Mouse (Mus musculus): Measurements from ENCODE around the gene Tiam1.

Tiam1 gene

DNA sequence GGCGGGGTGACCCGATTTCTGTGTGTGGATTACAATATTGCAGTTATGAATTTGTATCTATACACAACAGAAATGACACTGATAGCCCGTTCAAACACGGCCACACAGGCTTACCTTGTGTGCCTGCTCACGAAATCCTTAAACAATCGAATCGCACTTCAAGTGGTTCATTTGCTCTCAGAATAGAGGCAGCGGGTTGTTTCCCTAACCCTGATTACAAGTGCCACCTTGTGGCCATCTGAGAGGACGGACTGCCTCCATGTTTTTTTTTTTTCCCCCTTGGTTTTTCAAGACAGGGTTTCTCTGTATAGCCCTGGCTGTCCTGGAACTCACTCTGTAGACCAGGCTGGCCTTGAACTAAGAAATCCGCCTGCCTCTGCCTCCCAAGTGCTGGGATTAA lies 312.4 kb downstream of the Tiam1 start:
- peak; percentile 67 for DNase-seq

DNA sequence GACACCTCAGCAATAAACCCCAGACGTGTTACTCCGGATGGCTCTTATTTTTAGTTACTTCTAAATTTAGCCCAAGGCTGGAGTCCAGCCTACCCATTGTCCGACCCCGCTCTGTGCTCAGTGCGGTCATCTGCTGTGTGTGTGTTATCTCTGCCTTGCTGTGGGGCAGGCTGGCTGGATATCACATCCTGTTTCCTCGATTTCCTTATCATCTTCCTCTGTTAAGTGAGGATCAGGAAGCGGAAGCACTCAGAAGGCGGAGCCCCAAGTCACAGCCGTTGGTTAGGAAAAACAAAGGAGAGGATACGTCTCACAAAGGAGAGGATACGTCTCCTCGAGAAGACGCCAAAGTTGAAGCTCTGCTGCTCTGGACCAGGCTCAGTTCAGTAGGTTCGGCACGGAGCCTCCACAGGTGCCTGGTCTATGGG lies 313.3 kb downstream of the Tiam1 start:
- peak; percentile 52 for DNase-seq

DNA sequence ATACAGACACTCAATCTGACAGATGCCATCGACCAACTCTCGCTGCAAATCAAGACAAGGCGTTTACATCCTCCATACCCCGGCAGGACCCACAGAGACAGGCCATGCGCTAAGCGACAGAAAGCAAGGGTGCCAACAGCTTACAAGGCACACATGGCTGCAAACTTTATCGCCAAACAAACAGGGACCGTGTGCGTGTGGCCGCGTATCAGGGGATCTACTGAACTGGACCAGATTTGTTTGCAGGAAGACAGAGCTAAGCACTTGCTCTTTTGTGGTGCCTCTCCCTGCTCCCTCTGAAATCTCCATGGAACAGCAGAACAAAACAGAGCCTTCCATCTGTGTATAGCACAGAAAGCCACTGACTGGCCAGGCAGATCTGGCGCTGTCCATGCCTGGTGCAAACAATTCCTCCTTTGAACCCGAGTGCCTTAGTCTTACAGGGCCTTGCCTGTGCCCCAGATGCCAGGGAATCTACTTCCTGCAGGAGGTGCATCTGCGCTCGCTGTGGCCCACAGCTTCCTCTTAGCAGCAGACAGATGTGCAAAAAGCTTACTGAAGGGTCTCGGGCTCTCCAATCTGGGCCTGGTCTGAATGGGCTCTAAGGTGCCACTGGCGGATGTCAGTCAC lies 316.0 kb downstream of the Tiam1 start:
- DNase-seq: no peak

DNA sequence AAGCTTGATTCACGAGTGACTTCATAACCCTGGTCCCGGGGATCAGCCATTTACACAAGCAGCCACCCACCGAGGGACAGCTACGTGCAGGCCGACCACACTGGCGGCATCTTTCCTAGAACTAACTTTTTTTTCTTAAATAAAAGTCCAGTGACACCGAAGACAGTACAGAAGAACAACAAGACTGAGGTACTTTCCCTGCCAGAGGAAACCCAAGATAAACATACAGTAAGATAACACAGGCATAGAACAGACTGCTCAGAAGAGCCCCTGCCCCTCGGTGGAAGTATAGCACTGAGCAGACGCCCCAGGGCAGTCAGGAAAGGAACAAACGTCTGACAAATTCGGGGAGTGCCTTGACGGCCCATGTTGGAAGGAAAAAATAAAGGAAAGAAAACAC lies 317.7 kb downstream of the Tiam1 start:
- no peak for DNase-seq

DNA sequence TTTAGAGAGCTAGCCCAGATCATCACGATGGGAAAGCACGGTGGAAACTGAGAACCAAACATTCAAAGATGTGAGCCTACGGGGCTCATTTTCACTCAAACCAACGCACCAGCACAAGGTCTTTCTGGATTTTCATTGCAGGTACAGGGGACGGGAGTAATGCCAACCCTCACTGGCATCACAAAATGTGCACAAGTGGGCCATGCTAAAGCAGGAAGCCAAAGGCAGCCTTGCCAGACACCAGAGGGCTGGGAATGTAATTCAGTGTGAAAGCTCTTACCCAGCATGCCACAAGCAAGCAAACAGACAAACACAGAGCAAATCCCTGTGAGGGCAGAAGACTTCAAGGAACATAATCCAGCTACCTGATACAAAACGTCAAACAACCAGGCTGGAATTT lies 320.7 kb downstream of the Tiam1 start:
- DNase-seq: no peak

DNA sequence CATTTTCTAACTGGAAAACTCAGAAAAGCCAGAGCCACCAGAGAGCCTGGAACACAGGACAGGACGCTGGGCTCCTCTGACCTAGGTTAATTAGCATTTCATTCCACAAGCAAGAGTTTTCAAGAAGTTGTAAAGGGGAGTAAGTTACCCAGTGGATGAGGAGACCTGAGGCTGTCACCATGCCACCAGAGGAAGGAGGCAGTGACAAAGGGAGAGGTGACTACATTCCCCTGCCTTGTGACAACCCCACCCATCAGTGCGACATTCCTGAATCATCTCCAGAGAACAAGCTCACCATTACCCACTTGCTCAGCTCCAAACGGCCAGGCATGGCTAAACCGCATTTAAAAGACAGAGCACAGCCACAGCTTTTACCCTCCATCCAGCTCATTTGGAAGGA lies 324.9 kb downstream of the Tiam1 start:
- DNase-seq: no peak

DNA sequence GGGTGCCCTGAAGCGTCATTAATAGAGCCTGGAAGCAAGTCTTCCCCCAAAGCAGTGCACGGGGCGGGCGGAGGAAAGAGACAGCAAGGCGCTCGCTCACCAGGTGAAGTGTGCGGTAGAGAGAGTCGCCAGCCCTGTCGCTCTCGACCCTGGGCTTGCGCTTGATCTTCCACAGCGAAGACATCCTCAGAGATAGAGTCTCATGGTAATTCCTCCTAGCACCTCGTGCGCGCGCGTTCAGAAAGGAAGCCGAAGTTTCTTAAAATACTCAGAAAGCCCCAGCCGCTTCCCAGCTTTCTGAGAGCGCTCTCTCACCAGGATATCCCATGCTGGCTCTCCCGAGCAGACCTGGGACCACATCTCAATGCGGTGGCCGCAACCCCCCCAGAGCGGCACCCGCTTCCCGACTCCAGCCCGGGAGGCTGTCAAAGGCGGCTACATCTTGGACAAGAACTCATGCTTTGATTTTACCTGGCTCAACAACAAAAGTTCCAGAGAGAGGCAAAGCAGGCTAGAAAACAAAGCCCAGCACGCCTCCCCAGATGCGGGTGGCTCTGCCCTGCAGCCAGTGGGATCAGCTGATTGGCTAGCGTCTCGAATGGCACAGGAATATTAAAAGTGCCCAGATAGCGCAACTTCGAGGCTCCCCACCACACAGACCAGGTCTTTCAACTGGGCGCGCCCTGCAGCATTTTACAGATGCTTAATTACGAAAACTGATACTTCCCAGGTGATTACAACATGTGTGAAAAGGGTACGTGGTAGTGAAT lies 325.5 kb downstream of the Tiam1 start:
- no peak for DNase-seq

DNA sequence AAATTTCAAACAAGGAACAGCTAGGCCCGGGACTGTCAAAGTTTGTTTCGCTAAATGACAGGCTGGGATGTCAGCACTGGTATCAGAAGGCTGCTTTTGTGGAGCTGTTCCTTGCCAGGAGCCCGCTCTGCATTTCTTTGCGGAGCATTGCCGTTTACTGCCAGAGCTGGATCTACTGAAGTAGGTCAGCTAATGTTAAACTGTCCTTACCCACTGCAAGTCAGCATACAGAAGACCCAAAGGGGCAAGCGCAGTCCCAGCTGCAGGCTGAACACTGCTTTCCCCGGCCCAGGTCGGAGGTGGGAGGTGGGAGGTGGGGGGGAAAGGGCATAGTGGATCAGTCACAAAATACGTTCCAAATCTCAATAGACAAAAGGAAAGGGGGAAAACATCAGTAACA lies 326.3 kb downstream of the Tiam1 start:
- no peak for DNase-seq

DNA sequence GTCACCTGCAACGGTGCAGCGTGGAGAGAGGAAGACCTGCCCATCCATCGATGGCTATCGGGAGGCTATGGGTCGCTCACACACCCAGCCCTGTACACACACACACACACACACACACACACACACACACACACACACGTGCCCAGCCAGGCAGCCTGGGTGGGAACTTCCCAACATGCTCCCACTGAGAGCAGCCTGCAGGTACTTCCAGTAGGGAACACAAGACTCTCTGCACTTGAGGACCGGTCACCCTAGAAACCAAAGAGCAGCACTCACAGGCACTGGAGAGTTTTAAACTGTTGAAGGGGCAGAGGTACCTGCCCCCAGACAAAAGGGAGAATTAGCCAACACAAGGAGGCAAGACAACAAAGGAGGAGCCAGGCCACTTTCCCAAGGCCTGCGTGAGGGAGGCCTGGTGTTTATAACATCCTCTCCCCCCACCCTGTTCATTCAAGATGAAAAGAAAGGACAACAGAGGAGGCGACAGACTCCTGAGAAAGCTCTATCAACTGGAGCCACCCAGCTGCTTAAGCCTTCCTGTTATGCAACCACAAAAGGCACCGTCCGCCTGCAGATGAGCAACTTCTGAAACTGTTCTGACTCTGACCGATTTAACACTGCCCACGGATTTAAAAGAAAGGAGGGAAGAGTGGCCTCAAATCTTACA lies 326.9 kb downstream of the Tiam1 start:
- DNase-seq: peak; percentile 38

DNA sequence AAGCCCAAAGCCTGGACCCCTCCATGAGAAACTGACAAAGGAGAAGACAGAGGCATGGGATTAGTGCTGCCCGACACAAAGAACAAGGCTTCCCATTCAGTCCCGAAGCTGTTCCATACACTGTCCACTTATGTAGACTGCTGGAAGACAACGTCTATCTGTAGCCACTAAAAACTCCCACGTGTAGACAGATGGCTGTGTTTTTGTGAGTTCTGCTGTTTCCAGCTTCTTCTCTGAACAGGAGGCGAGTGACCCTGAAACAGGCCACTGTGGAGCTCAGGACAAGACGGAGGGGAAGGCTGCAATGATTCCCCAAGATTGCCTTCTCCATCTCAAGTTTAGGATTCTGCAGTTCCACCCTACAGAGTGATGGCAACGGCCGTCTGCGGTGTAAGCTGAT lies 330.0 kb downstream of the Tiam1 start:
- DNase-seq: no peak

DNA sequence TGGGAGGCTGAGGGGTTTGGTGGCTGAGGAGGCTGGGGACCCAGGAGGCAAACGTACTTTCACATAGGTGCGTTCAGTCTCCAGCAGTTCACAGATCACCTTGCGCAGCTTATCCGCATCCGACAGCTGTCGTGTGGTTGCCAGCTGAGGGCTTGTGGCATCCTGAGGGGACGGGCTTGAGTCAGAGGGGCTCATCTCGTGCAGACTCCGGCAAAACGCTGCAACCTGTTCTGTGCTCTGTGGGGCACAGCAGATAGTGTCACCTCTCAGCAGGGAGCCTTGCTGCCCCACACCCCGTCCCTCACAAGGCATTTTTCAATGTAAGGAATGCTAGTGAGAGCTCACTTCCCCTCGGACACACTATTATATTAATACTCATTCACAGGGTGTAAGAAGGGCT lies 330.7 kb downstream of the Tiam1 start:
- no peak for DNase-seq

DNA sequence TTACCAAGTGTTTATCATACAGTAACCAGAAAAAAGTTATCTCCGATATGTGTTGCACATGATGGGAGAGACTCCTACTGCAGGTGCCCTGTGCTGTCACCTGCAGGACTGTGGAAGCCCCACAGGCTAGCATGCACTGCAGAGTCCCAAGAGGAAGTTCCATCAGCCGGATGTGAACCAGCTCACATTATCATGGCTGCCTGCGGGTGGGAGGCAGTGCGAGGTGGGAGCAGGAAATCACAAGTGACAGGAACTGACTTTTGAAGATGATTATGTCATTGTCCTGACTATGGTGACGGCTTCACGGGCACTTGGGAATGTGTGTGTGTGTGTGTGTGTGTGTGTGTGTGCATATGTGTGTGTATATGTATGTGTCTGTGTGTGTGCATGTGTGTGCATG lies 333.2 kb downstream of the Tiam1 start:
- no peak for DNase-seq

DNA sequence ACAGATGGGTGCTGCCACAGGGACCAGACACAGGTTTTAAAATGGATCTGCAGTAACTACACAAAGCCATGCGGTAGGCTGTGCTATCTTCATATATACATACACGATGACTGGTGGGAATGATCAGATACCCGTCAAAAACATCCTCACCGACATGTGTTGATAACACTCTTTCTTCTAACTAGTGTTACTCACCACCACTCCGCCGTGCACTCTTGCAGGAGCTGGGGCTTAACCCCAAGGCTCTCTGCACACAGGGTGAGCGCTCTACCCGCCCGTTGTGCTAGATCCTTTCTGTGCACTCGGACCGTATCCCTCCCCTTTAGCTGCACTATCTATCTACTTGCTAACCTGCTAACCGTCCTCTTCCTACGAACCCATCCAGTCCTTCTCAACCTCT lies 335.4 kb downstream of the Tiam1 start:
- DNase-seq: no peak

DNA sequence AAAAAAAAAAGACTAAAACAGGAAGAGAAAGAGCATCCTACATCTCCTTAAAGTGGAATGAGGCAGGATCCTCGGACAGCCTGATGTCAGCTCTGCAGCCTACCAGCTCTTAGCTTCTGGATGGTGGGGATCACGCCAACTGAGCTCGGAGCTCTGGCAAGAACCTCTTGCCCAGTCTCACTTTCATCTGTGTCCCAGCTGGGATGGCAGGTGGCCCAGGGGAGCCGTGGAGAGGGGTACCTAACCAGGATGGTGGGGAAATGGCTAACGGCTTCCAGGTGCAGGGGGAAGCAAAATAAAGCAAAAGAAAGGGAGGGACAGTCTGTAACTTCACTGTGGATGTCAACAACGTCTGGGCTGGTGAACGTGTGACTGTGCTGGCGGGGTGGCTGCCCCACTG lies 337.6 kb downstream of the Tiam1 start:
- no peak for DNase-seq

DNA sequence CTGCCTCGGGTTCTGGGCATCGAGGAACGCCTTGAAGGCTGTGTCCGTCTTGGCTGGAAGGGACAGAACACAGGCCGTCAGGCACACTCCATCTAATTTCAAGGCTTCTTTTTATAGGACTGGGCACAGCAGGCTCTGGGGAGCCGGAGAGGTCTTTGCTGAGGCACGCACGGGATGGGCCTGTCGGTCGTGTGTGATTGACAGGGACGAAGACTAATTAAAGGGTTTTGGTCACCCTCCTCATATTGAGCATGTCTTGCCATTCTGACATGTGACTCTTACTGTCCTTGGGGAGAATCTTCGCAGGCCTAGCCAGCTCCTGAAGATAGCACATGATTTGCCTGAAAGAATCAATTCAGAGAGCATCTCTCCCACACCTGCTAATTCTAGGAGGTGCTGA lies 338.4 kb downstream of the Tiam1 start:
- no peak for DNase-seq

DNA sequence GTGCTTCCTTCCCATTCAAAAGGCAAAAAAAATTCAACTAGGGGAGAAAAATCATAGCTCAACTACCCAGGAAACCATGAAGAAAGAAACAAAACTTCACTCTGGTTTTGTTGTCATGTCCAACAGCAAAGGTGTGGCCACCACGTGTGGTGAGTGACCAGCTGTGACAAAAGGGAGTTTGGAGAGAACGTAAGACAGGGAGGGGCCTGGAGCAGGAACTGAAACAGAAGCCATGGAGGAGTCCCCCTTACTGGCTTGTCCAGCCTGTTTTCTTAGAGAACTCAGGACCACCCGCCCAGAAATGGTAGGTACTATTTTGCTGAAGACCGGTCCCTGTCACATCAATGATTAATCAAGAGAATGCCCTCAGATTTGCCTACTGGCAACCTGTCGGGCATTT lies 342.1 kb downstream of the Tiam1 start:
- no peak for DNase-seq

DNA sequence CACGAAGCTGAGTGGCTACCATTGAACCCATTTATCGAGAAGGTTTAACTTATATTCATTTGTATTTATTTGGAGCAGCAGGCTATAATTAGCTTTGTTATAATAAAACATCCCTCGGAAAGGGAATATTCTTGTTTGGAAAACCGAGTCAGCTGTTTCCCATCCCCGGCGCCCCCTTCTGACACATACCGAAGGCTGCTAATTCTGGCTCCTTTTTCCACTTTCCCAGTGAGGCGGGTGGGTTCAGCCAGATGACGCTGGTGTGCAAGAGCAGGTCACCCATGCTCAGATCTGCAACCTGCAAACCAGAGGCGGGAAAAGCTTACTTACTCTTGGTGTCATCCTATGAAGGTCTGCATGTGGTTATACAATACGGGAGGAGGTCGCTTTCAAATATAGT lies 343.8 kb downstream of the Tiam1 start:
- DNase-seq: peak; percentile 56

DNA sequence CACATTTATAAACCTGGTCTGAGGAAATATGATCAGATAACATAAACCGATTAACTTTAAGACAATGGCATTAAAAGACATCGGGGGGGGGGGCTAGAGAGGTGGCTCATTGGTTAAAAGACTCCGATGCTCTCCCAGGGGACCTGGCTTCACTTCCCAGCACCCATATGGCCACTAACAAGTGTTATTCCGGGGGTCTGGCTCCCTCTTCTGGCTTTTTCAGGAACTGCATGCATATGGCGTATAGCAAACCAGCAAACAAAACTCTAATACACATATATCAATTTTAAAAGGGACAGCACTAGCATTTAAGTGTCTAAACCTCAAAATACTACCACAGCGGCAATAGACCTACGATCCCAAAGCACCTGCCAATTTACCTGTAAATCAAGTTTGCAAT lies 347.0 kb downstream of the Tiam1 start:
- DNase-seq: no peak

DNA sequence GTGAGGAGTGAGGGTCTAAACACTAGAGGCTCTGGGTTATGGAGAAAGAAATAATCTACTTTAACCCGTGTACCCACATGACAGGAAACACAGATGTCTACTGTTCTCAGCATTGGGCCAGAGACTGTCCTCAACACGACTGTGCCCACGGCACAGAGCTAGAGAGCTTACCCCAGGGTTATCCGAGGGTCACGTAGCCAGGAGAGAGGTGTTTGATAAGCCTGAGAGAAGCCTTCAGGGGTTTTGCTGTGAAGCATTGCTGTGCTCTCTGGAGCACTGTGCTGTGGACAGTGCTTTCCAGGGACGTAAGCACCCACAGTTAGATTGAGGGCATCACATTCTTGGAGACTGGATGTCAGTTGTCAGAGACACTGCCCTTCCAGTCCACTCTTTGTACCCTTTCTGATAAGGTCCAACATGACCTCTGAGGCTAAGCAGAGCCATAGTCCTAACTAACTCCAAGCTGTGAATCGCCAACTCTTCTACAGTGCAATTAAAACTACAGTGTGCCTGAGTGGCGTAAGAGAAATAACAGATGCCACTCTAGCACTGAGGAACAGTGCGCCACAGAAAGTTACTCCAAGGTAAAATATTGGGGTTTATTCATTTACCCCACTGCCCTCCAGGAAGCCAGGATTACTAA lies 353.7 kb downstream of the Tiam1 start:
- DNase-seq: no peak

DNA sequence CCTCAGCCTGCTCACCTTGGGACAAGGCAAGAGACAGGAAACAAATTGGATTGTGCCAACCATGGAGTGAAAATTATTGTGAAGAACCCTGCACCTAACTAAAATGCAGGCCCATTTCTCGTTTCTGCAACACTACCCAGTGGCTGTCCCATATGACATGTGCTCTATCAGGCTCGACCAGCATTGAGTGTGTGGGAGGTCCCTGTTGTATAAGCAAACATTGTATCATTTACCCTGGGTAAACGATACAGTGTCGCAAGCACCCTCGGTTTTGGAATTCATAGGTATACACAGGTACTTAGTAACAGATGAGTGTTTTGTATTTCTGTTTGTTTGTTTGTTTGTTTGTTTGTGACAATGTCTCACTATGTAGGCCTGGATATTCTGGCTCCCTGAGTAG lies 357.8 kb downstream of the Tiam1 start:
- DNase-seq: no peak

DNA sequence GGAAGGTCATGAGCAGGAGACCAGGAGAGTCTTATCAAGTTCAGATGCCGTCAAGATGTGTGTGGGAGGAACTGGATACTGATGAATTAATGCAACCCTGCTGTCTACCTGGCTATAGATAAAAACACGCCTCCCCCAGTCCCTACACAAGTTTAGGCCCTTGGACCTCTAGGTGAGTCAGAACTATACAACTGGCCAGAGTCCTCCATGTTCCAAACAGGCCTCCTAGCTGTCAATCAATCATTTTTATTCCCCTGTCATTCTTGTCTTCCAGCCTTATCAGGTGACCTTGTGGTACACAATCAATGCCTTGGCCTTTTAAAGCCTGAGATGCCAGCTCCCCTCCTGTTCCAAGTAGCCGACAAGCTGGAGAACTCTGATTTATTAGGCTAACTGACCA lies 363.9 kb downstream of the Tiam1 start:
- DNase-seq: no peak

DNA sequence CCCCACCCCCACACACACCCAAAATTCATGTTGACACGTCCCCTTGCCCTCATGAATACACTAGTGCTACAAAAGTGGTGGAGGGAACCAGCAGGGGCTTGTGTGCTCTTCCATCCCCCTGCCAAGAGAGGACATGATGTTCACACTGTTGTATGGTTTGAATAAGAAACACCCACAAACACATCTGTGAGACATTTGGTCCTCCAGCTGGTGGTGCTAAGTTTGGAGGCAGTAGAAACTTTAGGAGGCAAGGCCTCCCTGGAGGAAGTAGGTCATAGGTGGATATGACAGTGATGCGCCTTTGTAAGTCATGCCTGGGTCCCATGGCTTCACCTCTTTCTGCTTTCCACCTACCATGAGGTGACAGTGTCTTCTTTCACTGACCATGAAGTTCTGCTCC lies 366.1 kb downstream of the Tiam1 start:
- no peak for DNase-seq

DNA sequence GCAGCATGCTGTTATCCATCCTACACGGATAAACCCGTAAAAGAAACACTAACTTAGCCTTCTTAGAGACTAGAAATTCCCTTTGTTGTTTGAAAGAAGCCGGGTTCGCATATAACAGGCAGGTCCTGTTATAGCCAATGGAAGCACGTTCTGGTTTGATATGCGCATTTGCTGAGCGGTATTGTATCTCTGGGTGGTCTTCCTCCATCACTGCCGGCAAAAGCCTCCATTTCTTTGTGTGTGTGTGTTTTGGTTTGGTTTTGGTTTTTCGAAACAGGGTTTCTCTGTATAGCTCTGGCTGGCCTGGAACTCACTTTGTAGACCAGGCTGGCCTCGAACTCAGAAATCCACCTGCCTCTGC lies 369.0 kb downstream of the Tiam1 start:
- DNase-seq: no peak

All from lung, postnatal 14 days (tissue).